Mouse (Mus musculus) thymus, postnatal 25 days (tissue): Measurements from ENCODE around the gene Eif2ak2.

Source experiments
- DNase-seq: peaks from one replicate; pipeline ENCODE4 v3.0.0; 2022

Eif2ak2 gene

DNA sequence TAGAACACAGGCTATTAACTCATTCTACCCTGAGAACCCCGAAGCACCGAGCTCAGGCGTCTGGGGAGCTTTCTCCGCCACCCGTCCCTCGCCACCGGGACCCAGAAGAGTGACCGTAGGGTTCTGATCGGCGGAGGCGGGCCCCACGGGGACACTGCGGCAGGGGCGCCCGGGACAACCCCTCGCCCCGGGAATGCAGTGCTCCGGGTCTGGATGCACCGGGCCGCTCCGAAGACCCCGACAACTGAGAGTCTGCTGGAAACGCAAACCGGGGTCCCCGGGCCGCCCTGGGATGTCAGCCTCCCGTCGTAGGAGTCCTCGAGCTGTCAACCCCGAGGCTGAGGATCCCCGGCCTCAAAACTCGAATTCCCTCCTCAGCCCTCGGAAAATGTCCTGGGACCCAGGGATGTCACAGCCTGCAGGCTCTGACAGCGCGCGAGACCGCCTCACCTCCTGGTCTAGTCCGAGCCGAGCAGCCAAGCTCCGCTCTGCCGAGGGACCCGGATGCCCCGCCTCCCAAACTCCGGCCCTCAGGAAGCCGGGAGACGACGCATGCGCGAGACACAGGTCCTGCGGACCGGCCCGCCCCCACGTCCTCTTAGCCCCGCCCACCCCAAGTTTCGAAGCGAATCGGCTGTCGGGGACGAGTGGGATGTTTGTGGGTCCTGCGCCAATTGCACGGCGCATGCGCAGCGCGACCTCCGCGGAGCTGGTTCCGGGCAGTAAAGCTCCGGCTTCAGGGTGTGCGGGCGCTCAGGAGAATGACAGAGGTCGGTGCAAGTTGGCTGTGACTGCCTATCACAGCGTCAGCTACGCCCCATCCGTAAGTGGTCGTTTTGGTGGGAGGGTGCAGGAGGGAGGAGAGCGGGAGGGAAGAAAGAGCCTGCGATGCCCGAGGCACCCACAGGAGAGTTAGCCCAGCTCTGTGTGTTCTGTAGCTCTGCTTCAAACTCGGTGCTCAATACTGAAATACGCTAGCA is 47.2 kb downstream of the Eif2ak2 start, which contains the start of the genes Heatr5b and Gpatch11:
Heatr5b (minus strand) TSS at position 509 of the 980 bp plus-strand sequence.
Gpatch11 (plus strand) TSS at position 712 of the 980 bp plus-strand sequence.
- peak; percentile 97 for DNase-seq

DNA sequence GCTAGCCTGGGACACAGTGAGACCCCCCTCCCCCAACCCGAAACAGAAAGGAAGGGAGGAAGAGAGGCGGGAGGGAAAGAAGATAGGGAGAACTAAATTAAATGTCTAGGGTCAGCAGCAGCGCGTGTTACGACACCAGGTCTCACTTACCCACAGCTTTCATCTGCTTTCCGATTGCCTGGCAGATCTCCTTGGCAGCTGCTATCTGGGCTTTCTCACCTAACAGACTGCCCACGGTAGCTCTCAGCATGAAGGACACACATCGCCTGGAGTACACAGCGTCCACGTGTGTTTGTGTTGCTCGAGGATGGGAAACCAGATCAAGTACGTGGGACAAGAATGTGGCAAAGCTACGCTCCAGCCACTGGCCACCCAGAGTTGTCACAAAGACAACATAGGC is 58.0 kb downstream of the Eif2ak2 start:
- no peak for DNase-seq

DNA sequence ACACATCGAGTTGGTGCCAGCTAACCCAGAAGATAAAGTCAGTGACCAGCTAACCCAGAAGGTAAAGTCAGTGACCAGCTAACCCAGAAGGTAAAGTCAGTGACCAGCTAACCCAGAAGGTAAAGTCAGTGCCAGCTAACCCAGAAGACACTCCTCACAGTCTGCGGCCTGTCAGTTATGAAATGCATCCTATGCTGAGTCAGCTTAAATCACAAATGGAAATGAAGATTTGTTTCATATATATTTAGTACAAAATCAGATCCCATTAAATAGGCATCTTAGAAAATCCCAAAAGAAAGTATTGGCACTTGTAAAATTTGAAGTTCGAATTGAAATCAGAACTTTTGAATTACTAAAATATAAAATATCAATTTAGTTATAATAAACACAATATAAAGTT is 72.8 kb downstream of the Eif2ak2 start:
- DNase-seq, result no peak

DNA sequence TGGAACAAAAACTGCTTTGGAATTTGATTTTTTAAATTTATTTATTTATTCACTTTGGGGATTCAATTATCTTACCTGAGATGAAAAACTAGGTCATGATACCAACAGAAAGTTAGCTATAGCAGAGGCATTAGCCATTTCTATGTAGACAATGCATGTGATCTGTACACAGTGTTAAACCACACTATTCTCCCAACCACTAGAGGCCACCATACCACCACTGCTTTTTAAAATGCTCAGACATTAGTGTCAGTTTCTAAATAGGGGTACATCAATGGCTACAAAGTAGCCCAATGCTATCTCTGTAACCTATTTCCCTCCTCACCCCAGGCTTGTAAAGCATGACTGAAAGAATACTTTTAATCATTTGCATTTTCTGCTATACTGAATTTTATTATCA is 73.4 kb downstream of the Eif2ak2 start:
- no peak for DNase-seq
